Mouse (Mus musculus) heart, embryonic 12.5 days (tissue): ENCODE data around the gene Fis1. TPM values are rescaled to one million over a fixed set of nuclear protein-coding genes. Genes with fewer than 3 reads are reported as not detected.
A peak's percentile ranks its signal among the peaks of the same experiment; 100 is the strongest.

ENCODE experiments used
- ATAC-seq: fragments of 200-750 bp; cut with Nextera tagmentation; 2 replicates; pipeline ENCODE4 v1.8.0; 2017; ENCODE audit warnings: moderate TSS enrichment, moderate library complexity; ENCODE audit not compliant: insufficient number of reproducible peaks, low FRiP score
- H3K27ac ChIP-seq: fragments of 300-500 bp; sonication (generic); 2 replicates; pipeline ENCODE4 v1.5.1; 2016; ENCODE audit warnings: mild to moderate bottlenecking, moderate library complexity; ENCODE audit not compliant: poor library complexity, severe bottlenecking
- H3K27me3 ChIP-seq: fragments of 300-500 bp; sonication (generic); replicated peaks from 2 replicates; pipeline ENCODE4 v1.6.1; 2016; ENCODE audit warnings: mild to moderate bottlenecking, moderate library complexity
- H3K36me3 ChIP-seq: fragments of 300-500 bp; sonication (generic); 2 replicates; pipeline ENCODE4 v1.6.1; 2016; ENCODE audit warnings: mild to moderate bottlenecking, moderate library complexity
- H3K4me1 ChIP-seq: fragments of 300-500 bp; sonication (generic); replicated peaks from 2 replicates; pipeline ENCODE4 v1.6.1; 2016; ENCODE audit warnings: mild to moderate bottlenecking
- H3K4me2 ChIP-seq: fragments of 300-500 bp; sonication (generic); 2 replicates; pipeline ENCODE4 v1.6.1; 2016; ENCODE audit warnings: mild to moderate bottlenecking, moderate library complexity
- H3K4me3 ChIP-seq: fragments of 300-500 bp; sonication (generic); 2 replicates; pipeline ENCODE4 v1.5.1; 2016; ENCODE audit warnings: mild to moderate bottlenecking
- H3K9ac ChIP-seq: fragments of 300-500 bp; sonication (generic); 2 replicates; pipeline ENCODE4 v1.6.1; 2016; ENCODE audit warnings: mild to moderate bottlenecking, moderate library complexity
- H3K9me3 ChIP-seq: fragments of 300-500 bp; sonication (generic); replicated peaks from 2 replicates; pipeline ENCODE4 v1.6.1; 2016; ENCODE audit warnings: mild to moderate bottlenecking, moderate library complexity
- WGBS: fragments of 180-500 bp; shearing (Covaris S2); methylation state at CpG from one replicate; pipeline ENCODE4 v1.1.7; 2016; 5-methylcytosine and 5-hydroxymethylcytosine counted together
- microRNA counts: library from miRNA; unstranded; fragments of <30 nt; microRNA quantifications from one replicate; lab custom pipeline; 2017
- microRNA-seq: library from miRNA; unstranded; fragments of <30 nt; microRNA quantifications from one replicate; pipeline ENCODE4, GENCODE M21; 2017
- polyA plus RNA-seq: library from polyadenylated mRNA; unstranded; fragments of >200 nt; fragmentation: Nextera tagmentation; extraction: Ambion mirVana; gene quantifications from 2 replicates; pipeline ENCODE4 v1.2.1, GENCODE M21; 2016

Gene Fis1
- polyA plus RNA-seq, 1 experiment from 2014 or later = 245 TPM

- 71% methylated on average over 5 of the region's 5 CpGs for WGBS
- H3K27me3 ChIP-seq = no peaks in the 10 kb centered on the region
- H3K4me2 ChIP-seq = no peak overlapping the region
- no peaks in the 10 kb centered on the region for H3K4me1 ChIP-seq
- peaks cover 22% of the 10 kb centered on the region for H3K36me3 ChIP-seq
- no peak overlapping the region for H3K27ac ChIP-seq
- H3K9me3 ChIP-seq = no peaks in the 10 kb centered on the region
- no peak overlapping the region for H3K9ac ChIP-seq
- no peak for ATAC-seq
- H3K4me3 ChIP-seq = no peak overlapping the region
These were observed 46.4 kb downstream of the Fis1 start for GRCm38 (mm10) chr5:136999449-136999848.

GRCm38 (mm10) chr5:137000612-137001011 is 47.5 kb downstream of the Fis1 start:
- WGBS = 76% methylated on average over 2 of the region's 2 CpGs
- Histone ChIP-seq H3K9me3 (no peaks in the 10 kb centered on the region), H3K9ac (no peak overlapping the region), H3K27me3 (no peaks in the 10 kb centered on the region), H3K4me2 (no peak overlapping the region), H3K4me3 (no peak overlapping the region), H3K4me1 (no peaks in the 10 kb centered on the region), H3K36me3 (peaks cover 10% of the 10 kb centered on the region), H3K27ac (no peak overlapping the region)
- ATAC-seq = no peak

DNA sequence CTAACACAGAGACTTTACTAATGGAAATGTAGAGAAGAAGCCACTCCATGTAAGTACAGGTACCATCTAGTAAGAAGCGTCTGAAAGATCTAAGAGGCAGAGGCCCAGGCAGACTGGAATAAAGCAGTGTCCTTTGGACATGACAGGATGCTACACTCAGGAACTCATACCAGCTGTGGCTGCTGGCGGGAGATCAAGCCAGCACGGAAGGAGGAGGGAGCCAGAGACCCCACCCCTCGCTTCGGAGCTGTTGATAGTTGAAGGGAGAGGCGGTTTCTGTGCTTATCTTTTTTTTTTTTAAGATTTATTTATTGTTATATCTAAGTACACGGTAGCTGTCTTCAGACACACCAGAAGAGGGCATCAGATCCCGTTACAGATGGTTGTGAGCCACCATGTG is 54.2 kb downstream of the Fis1 start:
- Histone ChIP-seq H3K9ac (no peak overlapping the region), H3K4me1 (no peaks in the 10 kb centered on the region; the same call in 1 of the 2 replicates), H3K27ac (no peak overlapping the region), H3K36me3 (no peaks in the 10 kb centered on the region), H3K4me3 (no peak overlapping the region), H3K27me3 (no peaks in the 10 kb centered on the region), H3K4me2 (no peak overlapping the region), H3K9me3 (no peaks in the 10 kb centered on the region)
- WGBS = 45% methylated on average over 8 of the region's 8 CpGs
- no peak for ATAC-seq

DNA sequence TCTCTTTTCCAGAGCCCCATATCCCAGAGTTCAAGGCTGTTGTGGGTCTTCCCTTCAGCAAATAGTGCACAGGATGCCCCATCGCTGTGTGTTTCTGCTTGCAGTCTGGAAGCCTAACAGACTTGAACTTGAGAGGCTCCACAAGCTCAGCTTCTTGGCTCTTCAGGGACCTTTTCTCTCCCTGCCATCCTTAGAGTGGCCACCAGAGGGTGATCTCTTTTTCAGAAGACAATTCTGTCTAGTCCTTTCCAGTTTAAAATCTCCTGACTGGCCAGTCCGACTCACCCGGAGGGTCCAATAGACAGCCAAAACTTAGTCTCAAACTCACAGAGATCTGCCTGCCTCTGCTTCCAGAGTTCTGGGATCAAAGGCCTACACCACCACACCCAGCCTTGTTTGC is 56.9 kb downstream of the Fis1 start:
- no peaks in the 10 kb centered on the region for H3K36me3 ChIP-seq
- H3K9ac ChIP-seq = no peak overlapping the region
- no peak overlapping the region for H3K4me3 ChIP-seq
- ATAC-seq = no peak
- H3K4me1 ChIP-seq = no peaks in the 10 kb centered on the region; the same call in 1 of the 2 replicates
- no peak overlapping the region for H3K27ac ChIP-seq
- WGBS = 27% methylated on average over 3 of the region's 3 CpGs
- no peak overlapping the region for H3K4me2 ChIP-seq
- H3K9me3 ChIP-seq = peaks cover 13% of the 10 kb centered on the region; the same call in 1 of the 2 replicates
- no peaks in the 10 kb centered on the region for H3K27me3 ChIP-seq

- no peak overlapping the region for H3K9ac ChIP-seq
- no peak overlapping the region for H3K27ac ChIP-seq
- no peak overlapping the region for H3K4me3 ChIP-seq
- no peak for ATAC-seq
- WGBS = 72% methylated on average over 15 of the region's 15 CpGs
- peaks cover 13% of the 10 kb centered on the region; the same call in 1 of the 2 replicates for H3K9me3 ChIP-seq
- H3K4me2 ChIP-seq = no peak overlapping the region
- H3K36me3 ChIP-seq = no peaks in the 10 kb centered on the region
- H3K27me3 ChIP-seq = no peaks in the 10 kb centered on the region
- no peaks in the 10 kb centered on the region for H3K4me1 ChIP-seq
These were observed 59.4 kb downstream of the Fis1 start for GRCm38 (mm10) chr5:137012401-137012950.

MicroRNAs encoded within 50 kb of the gene (microRNA counts, 519-probe panel; counts per million panel counts)
- not detected for microRNA mmu-miR-702 (lab: Ali Mortazavi, UCI)

Small RNAs within 50 kb of the gene (microRNA-seq; reads per million reads assigned to microRNA genes)
- 60.8 reads per million, percentile 46 among the genes with 10 or more reads in this experiment for gene Mir702

Other genes with a start within 250 kb of the Fis1 start
- 21.4 and 21.6 TPM in 2 replicates for gene Col26a1, start 70.1 kb upstream of the Fis1 start, polyA plus RNA-seq
- 36.9 and 40.9 TPM in 2 replicates for gene Ift22, start 45.1 kb upstream of the Fis1 start, polyA plus RNA-seq
- gene Cldn15, start 13.3 kb downstream of the Fis1 start, polyA plus RNA-seq = 1.9 and 2.1 TPM in 2 replicates
- 42.7 and 48.6 TPM in 2 replicates for gene Plod3, start 33.7 kb downstream of the Fis1 start, polyA plus RNA-seq
- gene Znhit1, start 34.7 kb downstream of the Fis1 start, polyA plus RNA-seq = 74.4 and 78.1 TPM in 2 replicates
- 0.12 TPM in 1 of 2 replicates, not detected in the other for gene Vgf, start 73.1 kb downstream of the Fis1 start, polyA plus RNA-seq
- 143 and 145 TPM in 2 replicates for gene Ap1s1, start 92.9 kb downstream of the Fis1 start, polyA plus RNA-seq
- 0.69 and 0.70 TPM in 2 replicates for gene Serpine1, start 119.0 kb downstream of the Fis1 start, polyA plus RNA-seq
- 7.0 and 7.8 TPM in 2 replicates for gene Trim56, start 162.9 kb downstream of the Fis1 start, polyA plus RNA-seq
- 0.21 TPM in 1 of 2 replicates, not detected in the other for gene Muc3, start 196.0 kb downstream of the Fis1 start, polyA plus RNA-seq